Mouse (Mus musculus): ENCODE data around the gene Pygm.

Gene Pygm

GRCm38 (mm10) chr19:6445761-6446423 lies 61.7 kb downstream of the Pygm start:
- no peak for DNase-seq (ENCODE audit: low spot score)

GRCm38 (mm10) chr19:6446736-6447437 lies 62.7 kb downstream of the Pygm start:
- no peak for DNase-seq (ENCODE audit: low spot score)

All from urinary bladder, postnatal 10 days (tissue).